Mouse (Mus musculus) thymus, adult 2 months (tissue): ENCODE results near the gene Tead3.

Experiments used
- CTCF ChIP-seq: fragments of 200-500 bp; IDR thresholded peaks from 2 replicates; pipeline ENCODE4 v1.5.1; 2012; ENCODE audit warnings: mild to moderate bottlenecking, control low read depth, low read length, moderate library complexity, borderline replicate concordance; ENCODE audit not compliant: control insufficient read depth, poor library complexity, insufficient read depth; ENCODE audit errors: extremely low read depth
- POLR2A ChIP-seq: fragments of 200-500 bp; IDR thresholded peaks from 2 replicates; pipeline ENCODE4 v1.6.1; 2012; ENCODE audit warnings: mild to moderate bottlenecking, low read length, control low read depth, moderate library complexity; ENCODE audit not compliant: control insufficient read depth, poor library complexity, insufficient read depth; ENCODE audit errors: extremely low read depth

GRCm38 (mm10) chr17:28365122-28365521 lies 14.5 kb upstream of the Tead3 start, which contains the start of gene Tulp1:
- TF ChIP-seq CTCF (no peak), POLR2A (no peak)
